Mouse (Mus musculus): Measurements from ENCODE around the gene Gnat2.

DNA sequence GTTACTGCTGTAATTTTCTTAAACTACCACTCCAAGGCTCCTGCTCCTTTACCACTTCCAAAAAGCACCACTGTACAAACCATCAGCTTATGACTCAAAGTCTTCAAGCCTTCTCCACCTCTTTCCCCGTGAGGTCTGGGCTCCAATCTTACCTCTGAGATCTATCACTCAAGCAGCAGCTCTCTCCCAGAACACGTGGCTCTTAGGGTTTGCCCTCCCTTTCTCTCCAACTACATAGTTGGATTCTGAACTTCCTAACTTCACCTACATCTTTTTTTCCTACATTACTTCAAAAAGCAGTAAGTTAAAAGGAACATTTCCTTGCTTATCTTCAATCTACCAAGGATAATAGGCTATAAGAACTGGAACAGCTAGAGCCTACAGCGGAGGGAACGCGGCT lies 35.9 kb downstream of the Gnat2 start:
- TF ChIP-seq POLR2A (IDR thresholded peaks at IDR 0.05; ENCODE audit: borderline replicate concordance, control insufficient read depth, low read depth, low read length): no peak
- no peak for TF ChIP-seq CTCF (IDR thresholded peaks at IDR 0.05; ENCODE audit: control insufficient read depth, insufficient read depth, low read length)
